Mouse (Mus musculus): ENCODE results near the gene Irak1. TPM values are rescaled to one million over a fixed set of nuclear protein-coding genes. Genes with fewer than 3 reads are reported as not detected.

The Irak1 gene
- polyA plus RNA-seq, 1 experiment from 2014 or later: 21.6 TPM

GRCm38 (mm10) chrX:73998911-73999869 is 24.5 kb downstream of the Irak1 start:
- no peaks in the 10 kb centered on the region for H3K4me1 ChIP-seq (replicated peaks; ENCODE audit: control insufficient read depth, insufficient read depth, low read length)
- TF ChIP-seq CTCF (IDR thresholded peaks at IDR 0.05; ENCODE audit: low read depth): no peak
- no peak overlapping the region for H3K4me3 ChIP-seq (ENCODE audit: low read depth, low read length)
- H3K9me3 ChIP-seq (ENCODE audit: control insufficient read depth): no peaks in the 10 kb centered on the region
- H3K36me3 ChIP-seq (ENCODE audit: control insufficient read depth, insufficient read depth): no peaks in the 10 kb centered on the region
- H3K27me3 ChIP-seq (replicated peaks; ENCODE audit: control insufficient read depth, insufficient read depth, low read length): no peaks in the 10 kb centered on the region
- no peak for ATAC-seq
- 29% methylated on average over 8 of the region's 8 CpGs for WGBS
- H3K27ac ChIP-seq (ENCODE audit: low read depth, low read length): no peak overlapping the region
- no peak overlapping the region for H3K4me2 ChIP-seq (replicated peaks; ENCODE audit: low read depth)
- H3K9ac ChIP-seq (ENCODE audit: low read depth, low read length): no peak overlapping the region

- Histone ChIP-seq H3K4me3 (ENCODE audit: low read depth, low read length) (no peak overlapping the region), H3K4me2 (replicated peaks; ENCODE audit: low read depth) (no peak overlapping the region), H3K27ac (ENCODE audit: low read depth, low read length) (no peak overlapping the region), H3K9me3 (ENCODE audit: control insufficient read depth) (no peaks in the 10 kb centered on the region), H3K4me1 (replicated peaks; ENCODE audit: control insufficient read depth, insufficient read depth, low read length) (no peaks in the 10 kb centered on the region), H3K36me3 (ENCODE audit: control insufficient read depth, insufficient read depth) (no peaks in the 10 kb centered on the region), H3K9ac (ENCODE audit: low read depth, low read length) (no peak overlapping the region), H3K27me3 (replicated peaks; ENCODE audit: control insufficient read depth, insufficient read depth, low read length) (no peaks in the 10 kb centered on the region)
- no peak for TF ChIP-seq CTCF (IDR thresholded peaks at IDR 0.05; ENCODE audit: low read depth)
- ATAC-seq: no peak
- 50% methylated on average over 1 of the region's 1 CpGs for WGBS
Measured at GRCm38 (mm10) chrX:73977783-73978182, 45.9 kb downstream of the Irak1 start.

- Histone ChIP-seq H3K9me3 (ENCODE audit: control insufficient read depth) (no peaks in the 10 kb centered on the region), H3K4me2 (replicated peaks; ENCODE audit: low read depth) (no peak overlapping the region), H3K9ac (ENCODE audit: low read depth, low read length) (no peak overlapping the region), H3K36me3 (ENCODE audit: control insufficient read depth, insufficient read depth) (no peaks in the 10 kb centered on the region), H3K27me3 (replicated peaks; ENCODE audit: control insufficient read depth, insufficient read depth, low read length) (no peaks in the 10 kb centered on the region), H3K4me3 (ENCODE audit: low read depth, low read length) (no peak overlapping the region), H3K27ac (ENCODE audit: low read depth, low read length) (no peak overlapping the region), H3K4me1 (replicated peaks; ENCODE audit: control insufficient read depth, insufficient read depth, low read length) (no peaks in the 10 kb centered on the region)
- ATAC-seq: no peak
- WGBS: 92% methylated on average over 2 of the region's 2 CpGs
- no peak for TF ChIP-seq CTCF (IDR thresholded peaks at IDR 0.05; ENCODE audit: low read depth)
Measured at GRCm38 (mm10) chrX:73976283-73976682, 47.4 kb downstream of the Irak1 start.

- Histone ChIP-seq H3K4me1 (replicated peaks; ENCODE audit: control insufficient read depth, insufficient read depth, low read length) (no peaks in the 10 kb centered on the region), H3K9me3 (ENCODE audit: control insufficient read depth) (no peaks in the 10 kb centered on the region), H3K4me3 (ENCODE audit: low read depth, low read length) (no peak overlapping the region), H3K36me3 (ENCODE audit: control insufficient read depth, insufficient read depth) (no peaks in the 10 kb centered on the region), H3K9ac (ENCODE audit: low read depth, low read length) (no peak overlapping the region), H3K27ac (ENCODE audit: low read depth, low read length) (no peak overlapping the region), H3K27me3 (replicated peaks; ENCODE audit: control insufficient read depth, insufficient read depth, low read length) (no peaks in the 10 kb centered on the region), H3K4me2 (replicated peaks; ENCODE audit: low read depth) (no peak overlapping the region)
- no peak for ATAC-seq
- no peak for TF ChIP-seq CTCF (IDR thresholded peaks at IDR 0.05; ENCODE audit: low read depth)
- 81% methylated on average over 4 of the region's 4 CpGs for WGBS
Measured at GRCm38 (mm10) chrX:73972774-73973173, 50.9 kb downstream of the Irak1 start.

GRCm38 (mm10) chrX:73970781-73971180 is 52.9 kb downstream of the Irak1 start:
- H3K4me3 ChIP-seq (ENCODE audit: low read depth, low read length): no peak overlapping the region
- H3K4me2 ChIP-seq (replicated peaks; ENCODE audit: low read depth): no peak overlapping the region
- ATAC-seq: no peak
- H3K9me3 ChIP-seq (ENCODE audit: control insufficient read depth): no peaks in the 10 kb centered on the region
- no peaks in the 10 kb centered on the region for H3K36me3 ChIP-seq (ENCODE audit: control insufficient read depth, insufficient read depth)
- TF ChIP-seq CTCF (IDR thresholded peaks at IDR 0.05; ENCODE audit: low read depth): no peak
- no peak overlapping the region for H3K9ac ChIP-seq (ENCODE audit: low read depth, low read length)
- H3K4me1 ChIP-seq (replicated peaks; ENCODE audit: control insufficient read depth, insufficient read depth, low read length): no peaks in the 10 kb centered on the region
- no peaks in the 10 kb centered on the region for H3K27me3 ChIP-seq (replicated peaks; ENCODE audit: control insufficient read depth, insufficient read depth, low read length)
- H3K27ac ChIP-seq (ENCODE audit: low read depth, low read length): no peak overlapping the region

GRCm38 (mm10) chrX:73969729-73970128 is 54.0 kb downstream of the Irak1 start:
- Histone ChIP-seq H3K27ac (ENCODE audit: low read depth, low read length) (no peak overlapping the region), H3K4me3 (ENCODE audit: low read depth, low read length) (no peak overlapping the region), H3K27me3 (replicated peaks; ENCODE audit: control insufficient read depth, insufficient read depth, low read length) (no peaks in the 10 kb centered on the region), H3K9me3 (ENCODE audit: control insufficient read depth) (no peaks in the 10 kb centered on the region), H3K36me3 (ENCODE audit: control insufficient read depth, insufficient read depth) (no peaks in the 10 kb centered on the region), H3K4me2 (replicated peaks; ENCODE audit: low read depth) (no peak overlapping the region), H3K9ac (ENCODE audit: low read depth, low read length) (no peak overlapping the region), H3K4me1 (replicated peaks; ENCODE audit: control insufficient read depth, insufficient read depth, low read length) (no peaks in the 10 kb centered on the region)
- WGBS: 70% methylated on average over 2 of the region's 2 CpGs
- TF ChIP-seq CTCF (IDR thresholded peaks at IDR 0.05; ENCODE audit: low read depth): no peak
- ATAC-seq: no peak
